Mouse (Mus musculus) forelimb bud, embryonic 11.5 days (tissue): ENCODE results near the gene Tex44.

ENCODE experiments used
- DNase-seq: peaks from one replicate; pipeline ENCODE4 v3.0.0-alpha.2; 2012; ENCODE audit warnings: low read depth, low spot score

Tex44 gene

GRCm38 (mm10) chr1:86426128-86426527 is at the start of gene Tex44, which contains the start of gene Nmur1:
TSS of gene Tex44 (plus strand) at chr1:86426329.
TSS of gene Nmur1 (minus strand) at chr1:86426228.
- no peak for DNase-seq

GRCm38 (mm10) chr1:86376354-86376753 is 49.8 kb upstream of the Tex44 start:
- no peak for DNase-seq

- no peak for DNase-seq
Measured at GRCm38 (mm10) chr1:86378662-86379061, 47.5 kb upstream of the Tex44 start.

- no peak for DNase-seq
Measured at GRCm38 (mm10) chr1:86379161-86379569, 47.0 kb upstream of the Tex44 start.

GRCm38 (mm10) chr1:86381027-86381426 is 45.1 kb upstream of the Tex44 start:
- peak; percentile 51 for DNase-seq

- peak; percentile 76 for DNase-seq
Measured at GRCm38 (mm10) chr1:86389230-86389629, 36.9 kb upstream of the Tex44 start.

GRCm38 (mm10) chr1:86391425-86391824 is 34.7 kb upstream of the Tex44 start:
- no peak for DNase-seq

- no peak for DNase-seq
Measured at GRCm38 (mm10) chr1:86393219-86393618, 32.9 kb upstream of the Tex44 start.

GRCm38 (mm10) chr1:86394246-86394645 is 31.9 kb upstream of the Tex44 start:
- DNase-seq = no peak

- no peak for DNase-seq
Measured at GRCm38 (mm10) chr1:86395897-86396296, 30.2 kb upstream of the Tex44 start.

GRCm38 (mm10) chr1:86397621-86398020 is 28.5 kb upstream of the Tex44 start:
- no peak for DNase-seq

- peak; percentile 75 for DNase-seq
Measured at GRCm38 (mm10) chr1:86398222-86398621, 27.9 kb upstream of the Tex44 start.

GRCm38 (mm10) chr1:86399322-86399721 is 26.8 kb upstream of the Tex44 start:
- no peak for DNase-seq

GRCm38 (mm10) chr1:86400096-86400754 is 25.9 kb upstream of the Tex44 start:
- no peak for DNase-seq

- DNase-seq = no peak
Measured at GRCm38 (mm10) chr1:86404834-86405233, 21.3 kb upstream of the Tex44 start.

- DNase-seq = no peak
Measured at GRCm38 (mm10) chr1:86406313-86406712, 19.8 kb upstream of the Tex44 start.

GRCm38 (mm10) chr1:86406914-86407313 is 19.2 kb upstream of the Tex44 start:
- DNase-seq = no peak

GRCm38 (mm10) chr1:86408515-86408914 is 17.6 kb upstream of the Tex44 start:
- no peak for DNase-seq

- no peak for DNase-seq
Measured at GRCm38 (mm10) chr1:86409476-86409875, 16.7 kb upstream of the Tex44 start.

- DNase-seq = no peak
Measured at GRCm38 (mm10) chr1:86414715-86415114, 11.4 kb upstream of the Tex44 start.

- DNase-seq = no peak
Measured at GRCm38 (mm10) chr1:86415144-86415543, 11.0 kb upstream of the Tex44 start.

- DNase-seq = no peak
Measured at GRCm38 (mm10) chr1:86415612-86416184, 10.4 kb upstream of the Tex44 start.

GRCm38 (mm10) chr1:86416321-86416720 is 9.8 kb upstream of the Tex44 start:
- no peak for DNase-seq
